Mouse (Mus musculus) lung, embryonic 16.5 days (tissue): ENCODE data around the gene Tbx10. TPM values are rescaled to one million over a fixed set of nuclear protein-coding genes. Genes with fewer than 3 reads are reported as not detected.
"Not testable (repeated sequence)": the region's sequence is repeated elsewhere in the genome, so short reads cannot be mapped to it uniquely, and the experiment has no call there.

Source experiments
- ATAC-seq: fragments of 200-750 bp; cut with Nextera tagmentation; 2 replicates; pipeline ENCODE4 v1.8.0; 2017; ENCODE audit warnings: low read depth, mild to moderate bottlenecking, moderate library complexity
- H3K27ac ChIP-seq: fragments of 300-500 bp; sonication (generic); 2 replicates; pipeline ENCODE4 v1.5.1; 2014; ENCODE audit warnings: mild to moderate bottlenecking, control low read depth, low read length
- H3K27me3 ChIP-seq: fragments of 300-500 bp; sonication (generic); 2 replicates; pipeline ENCODE4 v1.6.1; 2014; ENCODE audit warnings: low read depth, low read length, mixed read lengths; ENCODE audit not compliant: control insufficient read depth, insufficient read depth
- H3K36me3 ChIP-seq: fragments of 300-500 bp; sonication (generic); 2 replicates; pipeline ENCODE4 v1.6.1; 2014; ENCODE audit warnings: low read length; ENCODE audit not compliant: control insufficient read depth, insufficient read depth
- H3K4me1 ChIP-seq: fragments of 300-500 bp; sonication (generic); replicated peaks from 2 replicates; pipeline ENCODE4 v1.6.1; 2014; ENCODE audit warnings: low read length, mixed read lengths; ENCODE audit not compliant: control insufficient read depth, insufficient read depth
- H3K4me2 ChIP-seq: fragments of 300-500 bp; sonication (generic); 2 replicates; pipeline ENCODE4 v1.6.1; 2014; ENCODE audit warnings: low read depth, low read length, control low read depth
- H3K4me3 ChIP-seq: fragments of 300-500 bp; sonication (generic); 2 replicates; pipeline ENCODE4 v1.5.1; 2014; ENCODE audit warnings: mild to moderate bottlenecking, low read length, control low read depth
- H3K9ac ChIP-seq: fragments of 300-500 bp; sonication (generic); 2 replicates; pipeline ENCODE4 v1.6.1; 2014; ENCODE audit warnings: low read length, control low read depth
- H3K9me3 ChIP-seq: fragments of 300-500 bp; sonication (generic); 2 replicates; pipeline ENCODE4 v1.6.1; 2016; ENCODE audit warnings: low read length; ENCODE audit not compliant: control insufficient read depth
- WGBS: fragments of 180-500 bp; shearing (Covaris S2); extraction: QIAGEN DNeasy Blood & Tissue Kit; methylation state at CpG from one replicate; pipeline ENCODE4 v1.1.7; 2014; 5-methylcytosine and 5-hydroxymethylcytosine counted together
- polyA plus RNA-seq: library from polyadenylated mRNA; unstranded; fragments of >200 nt; fragmentation: Nextera tagmentation; extraction: Ambion mirVana; gene quantifications from 2 replicates; pipeline ENCODE4 v1.2.1, GENCODE M21; 2015

The Tbx10 gene
- polyA plus RNA-seq, 1 experiment from 2014 or later = 0.11 TPM

- WGBS = 66% methylated on average over 3 of the region's 3 CpGs
- ATAC-seq = no peak
- H3K4me1 ChIP-seq = no peaks in the 10 kb centered on the region
These were observed 37.5 kb upstream of the Tbx10 start for GRCm38 (mm10) chr19:3955033-3955432.

DNA sequence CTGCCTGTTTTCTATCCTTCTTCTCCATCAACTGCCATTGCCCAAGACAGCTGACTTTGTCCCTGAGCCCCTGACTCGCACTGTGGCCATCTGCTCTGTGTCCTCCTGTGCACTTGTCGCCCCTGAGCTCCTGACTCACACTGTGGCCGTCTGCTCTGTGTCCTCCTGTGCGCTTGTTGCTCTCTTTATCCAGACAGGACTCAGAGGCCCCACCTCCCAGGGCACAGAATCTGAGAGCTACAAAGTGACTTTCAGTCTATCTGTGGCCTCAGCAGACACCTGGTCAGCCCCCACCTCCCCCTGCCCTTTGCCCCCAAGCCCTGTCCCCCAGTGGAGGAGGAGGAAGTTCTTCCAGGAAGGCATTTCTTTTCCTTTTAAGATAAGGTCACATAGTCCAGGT is 36.7 kb upstream of the Tbx10 start:
- no peaks in the 10 kb centered on the region for H3K4me1 ChIP-seq

More at GRCm38 (mm10) chr19:3955033-3955432, 37.5 kb upstream of the Tbx10 start:
- Histone ChIP-seq H3K36me3 (no peaks in the 10 kb centered on the region), H3K27me3 (no peaks in the 10 kb centered on the region), H3K27ac (no peak overlapping the region), H3K9ac (no peak overlapping the region), H3K4me2 (no peak overlapping the region), H3K4me3 (no peak overlapping the region), H3K9me3 (no peaks in the 10 kb centered on the region)

DNA sequence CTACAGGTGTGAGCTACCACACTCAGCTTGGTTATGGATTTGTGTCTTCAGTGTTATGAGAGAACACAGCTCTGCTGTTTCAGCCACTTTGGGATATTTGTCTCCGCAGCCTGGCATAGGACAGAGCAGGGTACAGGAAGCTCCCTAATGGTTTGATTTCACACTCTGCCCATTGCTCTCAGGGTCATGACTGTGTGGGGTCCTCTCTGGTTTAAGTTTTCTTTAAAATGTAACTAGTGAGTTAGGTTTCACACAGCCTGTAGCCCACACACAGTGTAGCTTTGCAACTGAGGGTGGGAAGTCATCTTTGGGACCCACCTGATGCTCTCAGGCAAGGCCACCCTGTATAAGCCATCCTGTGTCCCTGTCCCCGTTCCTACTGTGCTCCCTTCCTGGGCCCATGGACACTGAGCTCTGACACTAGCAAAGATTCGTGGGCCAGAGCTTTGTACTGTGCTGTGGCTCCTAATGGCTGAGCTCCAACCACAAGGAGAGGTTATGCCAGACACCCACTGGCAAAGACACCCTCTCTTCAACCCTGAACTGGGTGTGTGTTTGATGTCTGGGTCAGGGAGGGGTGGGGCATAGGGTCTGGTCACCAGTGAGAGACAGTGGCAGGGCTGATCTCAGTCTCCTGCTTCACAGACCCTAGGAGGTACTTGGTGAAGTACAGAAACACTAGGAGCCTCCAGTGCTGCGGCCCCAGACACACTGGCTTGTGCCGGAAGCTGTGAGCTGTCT is 35.1 kb upstream of the Tbx10 start:
- 78% methylated on average over 5 of the region's 5 CpGs for WGBS
- ATAC-seq, H3K27ac ChIP-seq, H3K4me1 ChIP-seq, H3K4me2 ChIP-seq, H3K9me3 ChIP-seq, H3K9ac ChIP-seq, H3K27me3 ChIP-seq, H3K36me3 ChIP-seq, H3K4me3 ChIP-seq: not testable (repeated sequence)

More for the DNA sequence above, 36.7 kb upstream of the Tbx10 start:
- Histone ChIP-seq H3K27me3 (no peaks in the 10 kb centered on the region), H3K4me2 (no peak overlapping the region), H3K4me3 (no peak overlapping the region), H3K9ac (no peak overlapping the region), H3K9me3 (no peaks in the 10 kb centered on the region), H3K36me3 (no peaks in the 10 kb centered on the region), H3K27ac (no peak overlapping the region)
- ATAC-seq = no peak
- 45% methylated on average over 4 of the region's 4 CpGs for WGBS

GRCm38 (mm10) chr19:3958470-3958869 is 34.1 kb upstream of the Tbx10 start, which contains the start of gene Aldh3b3:
Gene Aldh3b3 (plus strand): TSS chr19:3958645.
- no peaks in the 10 kb centered on the region for H3K9me3 ChIP-seq
- ATAC-seq = no peak
- H3K4me1 ChIP-seq = no peaks in the 10 kb centered on the region
- no peak within 1 kb of the TSS for H3K27ac ChIP-seq
- H3K4me2 ChIP-seq = no peak within 1 kb of the TSS
- H3K9ac ChIP-seq = no peak within 1 kb of the TSS
- no peaks in the 10 kb centered on the region for H3K27me3 ChIP-seq
- 53% methylated on average over 4 of the region's 4 CpGs for WGBS
- no peaks in the 10 kb centered on the region for H3K36me3 ChIP-seq
- H3K4me3 ChIP-seq = no peak within 1 kb of the TSS

DNA sequence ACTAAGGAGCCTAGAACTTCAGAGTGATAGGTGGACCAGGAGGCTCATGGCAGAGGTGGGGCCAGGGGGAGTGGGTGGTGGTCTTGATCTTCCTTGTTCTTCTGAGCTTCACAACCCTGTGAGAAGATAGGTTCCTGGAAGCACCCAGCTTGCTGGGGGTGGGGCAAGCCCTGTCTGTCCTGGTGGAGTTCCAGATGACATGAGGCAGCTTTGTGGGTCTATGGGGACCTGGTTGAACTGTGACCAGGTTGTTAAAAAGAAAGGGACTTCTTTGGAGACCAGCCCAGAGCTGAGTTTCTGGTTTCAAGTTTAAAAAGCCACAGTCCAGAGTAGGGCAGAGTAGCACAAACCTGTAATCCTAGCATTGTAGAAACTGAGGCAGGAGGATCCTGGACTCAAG is 33.5 kb upstream of the Tbx10 start:
- no peak overlapping the region for H3K9ac ChIP-seq
- no peaks in the 10 kb centered on the region for H3K4me1 ChIP-seq
- H3K36me3 ChIP-seq = no peaks in the 10 kb centered on the region

GRCm38 (mm10) chr19:3960211-3960610 is 32.3 kb upstream of the Tbx10 start:
- H3K9ac ChIP-seq = no peak overlapping the region
- WGBS = 58% methylated on average over 5 of the region's 5 CpGs
- no peak overlapping the region for H3K4me2 ChIP-seq
- H3K27me3 ChIP-seq = no peaks in the 10 kb centered on the region
- no peaks in the 10 kb centered on the region for H3K4me1 ChIP-seq
- no peak overlapping the region for H3K4me3 ChIP-seq
- no peak overlapping the region for H3K27ac ChIP-seq
- H3K36me3 ChIP-seq = no peaks in the 10 kb centered on the region
- peak; percentile 72 for ATAC-seq
- H3K9me3 ChIP-seq = no peaks in the 10 kb centered on the region

More for the DNA sequence above, 33.5 kb upstream of the Tbx10 start:
- Histone ChIP-seq H3K4me2 (no peak overlapping the region), H3K9me3 (no peaks in the 10 kb centered on the region), H3K4me3 (no peak overlapping the region), H3K27me3 (no peaks in the 10 kb centered on the region), H3K27ac (no peak overlapping the region)
- ATAC-seq = no peak

- not testable (repeated sequence) for H3K27ac ChIP-seq, H3K4me3 ChIP-seq, H3K27me3 ChIP-seq, H3K9me3 ChIP-seq, H3K9ac ChIP-seq, ATAC-seq, H3K4me2 ChIP-seq, H3K36me3 ChIP-seq, H3K4me1 ChIP-seq
- WGBS = 57% methylated on average over 6 of the region's 6 CpGs
These were observed 30.7 kb upstream of the Tbx10 start for GRCm38 (mm10) chr19:3961805-3962204.

- ATAC-seq = no peak
- Histone ChIP-seq H3K4me3 (no peak overlapping the region), H3K27me3 (no peaks in the 10 kb centered on the region), H3K4me1 (no peaks in the 10 kb centered on the region), H3K27ac (no peak overlapping the region), H3K4me2 (no peak overlapping the region), H3K9me3 (no peaks in the 10 kb centered on the region), H3K9ac (no peak overlapping the region), H3K36me3 (no peaks in the 10 kb centered on the region)
- WGBS = 12% methylated on average over 2 of the region's 2 CpGs
These were observed 30.1 kb upstream of the Tbx10 start for GRCm38 (mm10) chr19:3962469-3962868.

GRCm38 (mm10) chr19:3964030-3964429 is 28.5 kb upstream of the Tbx10 start:
- Histone ChIP-seq H3K27me3 (no peaks in the 10 kb centered on the region), H3K36me3 (no peaks in the 10 kb centered on the region), H3K4me2 (no peak overlapping the region), H3K9ac (no peak overlapping the region), H3K9me3 (no peaks in the 10 kb centered on the region), H3K4me1 (no peaks in the 10 kb centered on the region), H3K4me3 (no peak overlapping the region), H3K27ac (no peak overlapping the region)
- ATAC-seq = no peak
- WGBS = 61% methylated on average over 4 of the region's 4 CpGs
